Mouse (Mus musculus) intestine, postnatal 0 days (tissue): ENCODE measurements around the gene C1qtnf1. TPM values are rescaled to one million over a fixed set of nuclear protein-coding genes. Genes with fewer than 3 reads are reported as not detected.
A peak's percentile ranks its signal among the peaks of the same experiment; 100 is the strongest.

Experiments used
- ATAC-seq: fragments of 200-750 bp; cut with Nextera tagmentation; 2 replicates; pipeline ENCODE4 v1.8.0; 2017; ENCODE audit warnings: mild to moderate bottlenecking, moderate TSS enrichment, moderate library complexity
- H3K27ac ChIP-seq: fragments of 300-500 bp; sonication (generic); 2 replicates; pipeline ENCODE4 v1.5.1; 2014; ENCODE audit warnings: mild to moderate bottlenecking, low read depth, low read length, moderate library complexity
- H3K27me3 ChIP-seq: fragments of 300-500 bp; sonication (generic); replicated peaks from 2 replicates; pipeline ENCODE4 v1.6.1; 2014; ENCODE audit warnings: low read length, mixed read lengths; ENCODE audit not compliant: control insufficient read depth, insufficient read depth
- H3K36me3 ChIP-seq: fragments of 300-500 bp; sonication (generic); 2 replicates; pipeline ENCODE4 v1.6.1; 2014; ENCODE audit warnings: mild to moderate bottlenecking, moderate library complexity; ENCODE audit not compliant: control insufficient read depth, insufficient read depth
- H3K4me1 ChIP-seq: fragments of 300-500 bp; sonication (generic); replicated peaks from 2 replicates; pipeline ENCODE4 v1.6.1; 2014; ENCODE audit warnings: antibody characterized with exemption, low read length, mixed read lengths; ENCODE audit not compliant: control insufficient read depth, insufficient read depth
- H3K4me2 ChIP-seq: fragments of 300-500 bp; sonication (generic); replicated peaks from 2 replicates; pipeline ENCODE4 v1.6.1; 2014; ENCODE audit warnings: low read depth, mild to moderate bottlenecking, moderate library complexity
- H3K4me3 ChIP-seq: fragments of 300-500 bp; sonication (generic); 2 replicates; pipeline ENCODE4 v1.5.1; 2014; ENCODE audit warnings: low read depth, low read length
- H3K9ac ChIP-seq: fragments of 300-500 bp; sonication (generic); 2 replicates; pipeline ENCODE4 v1.6.1; 2014; ENCODE audit warnings: mild to moderate bottlenecking, low read depth, low read length
- H3K9me3 ChIP-seq: fragments of 300-500 bp; sonication (generic); 2 replicates; pipeline ENCODE4 v1.6.1; 2016; ENCODE audit warnings: mixed run types; ENCODE audit not compliant: control insufficient read depth
- CTCF ChIP-seq: sonication (generic); IDR thresholded peaks from 2 replicates; pipeline ENCODE4 v1.5.1; 2016; ENCODE audit warnings: low read depth, mild to moderate bottlenecking, control low read depth, antibody characterized with exemption, moderate library complexity
- WGBS: fragments of 180-500 bp; shearing (Covaris S2); extraction: QIAGEN DNeasy Blood & Tissue Kit; methylation state at CpG from one replicate; pipeline ENCODE4 v1.1.7; 2014; 5-methylcytosine and 5-hydroxymethylcytosine counted together
- polyA plus RNA-seq: library from polyadenylated mRNA; unstranded; fragments of >200 nt; fragmentation: Nextera tagmentation; extraction: Ambion mirVana; gene quantifications from 2 replicates; pipeline ENCODE4 v1.2.1, GENCODE M21; 2015

C1qtnf1 gene
- polyA plus RNA-seq, 1 experiment from 2014 or later: 6.1 TPM

DNA sequence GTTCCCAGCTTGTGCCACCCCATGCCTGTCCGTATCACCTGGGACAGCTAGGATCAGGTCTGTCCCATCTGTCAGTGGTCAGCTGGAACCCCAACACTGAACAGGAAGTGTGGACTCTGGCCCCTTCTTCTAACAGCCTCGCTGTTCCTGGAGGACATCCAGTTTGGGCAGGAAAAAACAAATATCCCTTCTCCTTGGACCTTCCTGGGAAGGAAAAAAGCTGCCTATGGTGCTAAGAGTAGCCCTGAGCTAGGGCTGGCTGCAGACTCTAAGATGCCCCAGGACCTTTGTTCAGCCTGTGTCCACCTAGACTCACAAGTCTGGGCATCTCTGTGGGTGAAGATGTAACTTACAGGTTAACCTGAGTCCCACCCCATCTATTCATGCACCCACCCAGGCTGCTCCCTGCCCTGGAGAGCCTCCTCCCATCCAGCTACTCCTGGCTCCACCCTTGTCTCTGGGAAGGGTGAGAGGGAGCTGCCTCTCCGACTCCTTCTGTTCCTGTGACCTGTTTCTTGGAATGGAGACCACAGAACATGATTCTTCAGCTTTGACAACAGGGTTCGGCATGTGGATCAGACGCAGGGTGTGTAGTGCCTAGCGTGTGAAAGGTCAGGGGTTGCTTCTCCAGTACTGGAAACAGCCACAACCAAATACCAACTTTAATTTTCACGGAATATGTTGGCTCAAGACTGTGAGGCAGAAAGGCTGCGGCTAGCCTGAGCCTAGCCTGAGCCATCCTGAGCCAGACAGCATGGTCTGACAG, 1.1 kb downstream of the C1qtnf1 start:
- Histone ChIP-seq H3K4me3 (peak overlapping the region; percentile 31), H3K27ac (peak overlapping the region; percentile 60; the same call in 1 of the 2 replicates), H3K4me2 (peak overlapping the region; percentile 52), H3K4me1 (no peaks in the 10 kb centered on the region), H3K36me3 (no peaks in the 10 kb centered on the region), H3K27me3 (0 out of 2 replicates have a peak, but pooled peaks cover 9% of the 10 kb centered on the region), H3K9me3 (no peaks in the 10 kb centered on the region), H3K9ac (no peak overlapping the region)
- TF ChIP-seq CTCF: no peak
- ATAC-seq: no peak
- WGBS: 44% methylated on average over 8 of the region's 8 CpGs

DNA sequence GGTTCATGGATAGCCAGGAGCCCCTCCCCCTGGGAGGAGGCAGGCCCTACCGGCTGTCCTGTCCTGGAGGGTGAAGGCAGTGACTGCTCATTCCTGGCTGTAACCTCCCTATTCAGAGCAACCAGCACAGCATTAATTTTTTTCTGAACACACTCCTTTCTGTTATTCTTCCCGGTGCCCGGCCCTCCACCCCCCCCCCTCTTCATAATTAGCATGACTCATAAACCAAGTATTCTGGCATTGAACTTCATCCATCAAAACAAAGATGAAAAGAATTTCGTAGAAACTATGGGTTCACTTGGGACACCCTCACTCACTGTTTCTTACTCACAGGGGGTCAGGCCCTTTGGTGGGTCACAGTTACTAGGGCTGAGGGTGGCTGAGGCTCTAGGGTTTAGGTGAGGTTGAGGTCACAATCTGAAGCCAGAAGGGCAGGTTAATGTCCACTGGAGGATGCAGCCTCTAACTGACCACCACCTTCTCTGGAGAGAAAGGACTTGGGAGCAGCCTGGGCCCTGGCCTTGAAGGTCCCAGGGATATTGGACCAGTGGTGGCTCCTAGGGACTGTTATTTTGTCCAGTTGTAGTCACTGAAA, 2.4 kb downstream of the C1qtnf1 start:
- no peak for ATAC-seq
- H3K4me1 ChIP-seq: no peaks in the 10 kb centered on the region
- H3K36me3 ChIP-seq: no peaks in the 10 kb centered on the region
- 25% methylated on average over 4 of the region's 4 CpGs for WGBS
- no peak overlapping the region; the same call in 1 of the 2 replicates for H3K9ac ChIP-seq
- H3K4me2 ChIP-seq: peak overlapping the region; percentile 4; the same call in 1 of the 2 replicates
- H3K27ac ChIP-seq: no peak overlapping the region; the same call in 1 of the 2 replicates
- H3K9me3 ChIP-seq: no peaks in the 10 kb centered on the region
- H3K27me3 ChIP-seq: 0 out of 2 replicates have a peak, but pooled peaks cover 9% of the 10 kb centered on the region
- TF ChIP-seq CTCF: no peak; the same call in 1 of the 2 replicates
- no peak overlapping the region for H3K4me3 ChIP-seq

DNA sequence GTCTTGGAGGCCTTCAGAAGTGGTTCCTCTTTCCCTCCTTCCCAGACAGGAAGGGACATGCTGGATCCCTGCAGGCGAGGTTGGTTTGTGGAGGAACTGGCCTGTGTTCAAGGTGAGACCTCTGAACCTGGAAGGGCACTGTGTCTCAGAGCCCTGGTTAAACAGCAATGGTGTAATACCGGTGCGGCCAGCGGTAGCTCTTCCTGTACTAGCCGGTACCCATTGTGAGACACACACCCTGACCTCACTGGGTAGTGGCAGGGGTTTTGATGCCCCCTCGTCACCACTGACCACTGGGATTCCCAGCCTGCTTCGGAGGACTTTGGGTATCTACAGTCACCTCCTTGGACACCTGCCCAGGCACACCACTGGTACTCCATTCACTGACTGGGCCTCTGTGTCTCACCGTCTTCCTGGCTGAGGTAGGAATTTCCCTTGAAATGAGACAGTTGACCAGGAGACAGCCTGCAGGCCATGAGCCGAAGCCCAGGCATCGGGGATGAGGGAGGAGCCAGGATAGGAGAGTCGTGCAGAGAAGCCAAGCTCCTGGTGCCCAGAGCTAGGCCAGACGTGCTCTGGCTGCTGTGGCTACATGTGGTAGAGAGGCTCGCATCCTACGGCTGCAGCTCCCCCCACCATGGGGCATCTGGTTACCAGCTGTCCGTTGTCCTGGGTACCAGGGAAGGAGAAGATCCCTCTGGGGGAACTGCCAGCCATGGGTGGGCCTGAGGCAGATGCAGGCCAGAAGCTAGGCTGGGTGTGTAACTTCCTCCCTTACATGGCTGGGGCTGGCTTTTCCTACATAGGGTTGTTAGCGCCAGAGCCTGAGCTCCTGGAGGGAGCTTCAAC, 3.3 kb downstream of the C1qtnf1 start:
- Histone ChIP-seq H3K4me3 (no peak overlapping the region), H3K27me3 (0 out of 2 replicates have a peak, but pooled peaks cover 9% of the 10 kb centered on the region), H3K36me3 (no peaks in the 10 kb centered on the region), H3K9ac (no peak overlapping the region; the same call in 1 of the 2 replicates), H3K27ac (0 out of 2 replicates have a peak overlapping the region, but pooled peaks have one; percentile 22), H3K4me2 (no peak overlapping the region), H3K4me1 (no peaks in the 10 kb centered on the region), H3K9me3 (no peaks in the 10 kb centered on the region)
- 74% methylated on average over 16 of the region's 16 CpGs for WGBS
- ATAC-seq: no peak
- no peak for TF ChIP-seq CTCF

DNA sequence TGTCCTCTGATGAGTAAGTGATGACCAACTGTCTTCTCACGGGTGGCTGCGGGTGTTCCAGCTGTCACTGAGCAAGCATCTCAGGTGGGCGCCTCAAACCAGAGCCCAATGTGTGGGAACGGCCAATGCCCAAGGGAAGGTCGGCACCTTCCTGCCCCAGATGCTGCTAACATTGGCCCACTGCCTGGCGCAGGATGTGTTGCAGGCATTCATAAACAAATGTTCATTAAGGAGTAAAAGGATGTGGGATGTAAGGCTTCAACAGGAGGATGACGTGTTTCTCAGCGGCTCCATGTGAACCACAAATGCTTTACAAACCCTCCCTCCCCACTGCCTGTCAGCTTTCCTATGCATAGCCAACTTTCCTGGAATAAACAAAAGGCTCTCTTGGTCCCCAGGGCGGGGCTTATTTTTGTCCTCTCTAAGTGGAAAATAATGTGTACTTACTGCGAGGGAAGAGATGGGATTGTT, 5.4 kb downstream of the C1qtnf1 start:
- H3K9ac ChIP-seq: no peak overlapping the region
- no peak for ATAC-seq
- no peaks in the 10 kb centered on the region for H3K36me3 ChIP-seq
- no peak for TF ChIP-seq CTCF
- 53% methylated on average over 10 of the region's 10 CpGs for WGBS
- H3K4me2 ChIP-seq: peak overlapping the region; percentile 54
- 0 out of 2 replicates have a peak, but pooled peaks cover 2% of the 10 kb centered on the region for H3K4me1 ChIP-seq
- H3K9me3 ChIP-seq: no peaks in the 10 kb centered on the region
- H3K27me3 ChIP-seq: 0 out of 2 replicates have a peak, but pooled peaks cover 5% of the 10 kb centered on the region
- H3K27ac ChIP-seq: no peak overlapping the region
- H3K4me3 ChIP-seq: no peak overlapping the region

DNA sequence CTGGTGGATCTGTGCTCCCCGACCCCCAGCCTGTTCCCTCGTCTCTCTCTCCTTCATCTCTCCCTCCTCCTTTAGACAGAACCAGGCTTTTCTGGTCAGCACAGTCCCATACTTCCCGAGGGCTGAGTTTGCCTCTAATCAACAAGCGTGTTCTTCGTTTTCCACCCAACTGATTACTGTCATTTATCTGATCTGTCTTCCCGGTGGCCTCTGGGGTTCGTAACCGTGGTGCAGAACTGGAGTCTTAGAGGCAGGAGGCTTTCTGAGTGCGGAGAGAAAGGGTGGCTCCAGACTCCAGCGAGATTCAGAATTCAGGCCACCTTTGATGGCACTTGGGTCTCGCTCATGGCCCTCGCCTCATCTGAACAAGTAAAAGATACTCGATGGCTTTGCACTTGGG, 6.1 kb downstream of the C1qtnf1 start:
- Histone ChIP-seq H3K36me3 (no peaks in the 10 kb centered on the region), H3K4me1 (0 out of 2 replicates have a peak, but pooled peaks cover 2% of the 10 kb centered on the region), H3K9me3 (no peaks in the 10 kb centered on the region), H3K9ac (no peak overlapping the region), H3K4me3 (no peak overlapping the region), H3K4me2 (peak overlapping the region; percentile 54), H3K27ac (peak overlapping the region; percentile 29; the same call in 1 of the 2 replicates), H3K27me3 (no peaks in the 10 kb centered on the region)
- TF ChIP-seq CTCF: no peak
- WGBS: 23% methylated on average over 13 of the region's 13 CpGs
- ATAC-seq: no peak
